Mouse (Mus musculus) cerebellum, adult (tissue): ENCODE measurements around the gene 6030452D12Rik.

Source experiments
- ATAC-seq: cut with Nextera tagmentation; 2 replicates; pipeline ENCODE4 v1.9.2; 2017; ENCODE audit warnings: mild to moderate bottlenecking, moderate library complexity, mixed read lengths; ENCODE audit not compliant: insufficient number of reproducible peaks, low FRiP score, low TSS enrichment

The 6030452D12Rik gene

GRCm38 (mm10) chr8:106515946-106516479, 15.7 kb downstream of the 6030452D12Rik start:
- ATAC-seq, result no peak

- no peak for ATAC-seq
Observed at GRCm38 (mm10) chr8:106516581-106516980, 16.3 kb downstream of the 6030452D12Rik start.

GRCm38 (mm10) chr8:106518763-106519162, 18.4 kb downstream of the 6030452D12Rik start:
- no peak for ATAC-seq

- ATAC-seq, result no peak
Observed at GRCm38 (mm10) chr8:106520578-106520977, 20.3 kb downstream of the 6030452D12Rik start.

GRCm38 (mm10) chr8:106521845-106522244, 21.5 kb downstream of the 6030452D12Rik start:
- no peak for ATAC-seq

- no peak for ATAC-seq
Observed at GRCm38 (mm10) chr8:106526725-106527124, 26.4 kb downstream of the 6030452D12Rik start.

- ATAC-seq, result no peak
Observed at GRCm38 (mm10) chr8:106527241-106528036, 27.1 kb downstream of the 6030452D12Rik start.

GRCm38 (mm10) chr8:106528596-106529249, 28.4 kb downstream of the 6030452D12Rik start:
- no peak for ATAC-seq

GRCm38 (mm10) chr8:106529885-106530482, 29.7 kb downstream of the 6030452D12Rik start:
- no peak for ATAC-seq

GRCm38 (mm10) chr8:106530566-106530965, 30.2 kb downstream of the 6030452D12Rik start:
- no peak for ATAC-seq

- no peak for ATAC-seq
Observed at GRCm38 (mm10) chr8:106533709-106534108, 33.4 kb downstream of the 6030452D12Rik start.

- ATAC-seq, result no peak
Observed at GRCm38 (mm10) chr8:106534449-106534848, 34.1 kb downstream of the 6030452D12Rik start.

GRCm38 (mm10) chr8:106535448-106535847, 35.1 kb downstream of the 6030452D12Rik start:
- ATAC-seq, result no peak

- ATAC-seq, result no peak
Observed at GRCm38 (mm10) chr8:106539193-106539592, 38.9 kb downstream of the 6030452D12Rik start.

- ATAC-seq, result no peak
Observed at GRCm38 (mm10) chr8:106541002-106541401, 40.7 kb downstream of the 6030452D12Rik start.

GRCm38 (mm10) chr8:106543043-106543442, 42.7 kb downstream of the 6030452D12Rik start:
- ATAC-seq, result no peak

GRCm38 (mm10) chr8:106545149-106545548, 44.8 kb downstream of the 6030452D12Rik start:
- ATAC-seq, result no peak

- no peak for ATAC-seq
Observed at GRCm38 (mm10) chr8:106546746-106547145, 46.4 kb downstream of the 6030452D12Rik start.

GRCm38 (mm10) chr8:106548366-106548936, 48.1 kb downstream of the 6030452D12Rik start:
- no peak for ATAC-seq

- no peak for ATAC-seq
Observed at GRCm38 (mm10) chr8:106550906-106551305, 50.6 kb downstream of the 6030452D12Rik start.

GRCm38 (mm10) chr8:106554011-106554410, 53.7 kb downstream of the 6030452D12Rik start:
- ATAC-seq, result no peak
